Mouse (Mus musculus) cerebellum, adult 9-10 months (tissue): ENCODE measurements at regions not wholly inside any gene's neighbourhood (a gene's known extent, or its start where the extent isn't known, plus 50 kb on each side); places are given as distances from the start of the nearest gene placed in this dataset.
"Not testable (repeated sequence)": the region's sequence is repeated elsewhere in the genome, so short reads cannot be mapped to it uniquely, and the experiment has no call there.

Experiments
- DNase-seq: peaks from one replicate; pipeline ENCODE4 v3.0.0; 2022

DNA sequence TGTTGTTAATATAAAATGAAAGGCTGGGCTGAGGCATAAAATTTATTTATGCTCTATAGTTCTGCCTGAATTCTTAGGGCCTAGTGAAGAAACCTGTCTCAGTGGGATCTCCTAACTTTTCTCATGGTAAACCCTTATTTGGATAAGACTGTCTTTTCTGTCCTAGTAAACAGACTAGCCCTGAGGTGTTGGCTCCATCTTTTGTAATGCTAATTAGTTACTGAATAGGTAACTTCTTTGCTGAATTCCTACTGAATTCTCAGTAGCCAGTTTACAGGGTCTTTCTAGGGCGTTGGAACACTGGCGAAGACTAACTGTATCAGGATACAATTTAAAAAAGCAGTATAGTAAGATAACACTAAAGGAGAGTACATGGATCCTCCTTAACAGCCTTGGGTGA, 425.0 kb upstream of the Arhgef26 start:
- not testable (repeated sequence) for DNase-seq

DNA sequence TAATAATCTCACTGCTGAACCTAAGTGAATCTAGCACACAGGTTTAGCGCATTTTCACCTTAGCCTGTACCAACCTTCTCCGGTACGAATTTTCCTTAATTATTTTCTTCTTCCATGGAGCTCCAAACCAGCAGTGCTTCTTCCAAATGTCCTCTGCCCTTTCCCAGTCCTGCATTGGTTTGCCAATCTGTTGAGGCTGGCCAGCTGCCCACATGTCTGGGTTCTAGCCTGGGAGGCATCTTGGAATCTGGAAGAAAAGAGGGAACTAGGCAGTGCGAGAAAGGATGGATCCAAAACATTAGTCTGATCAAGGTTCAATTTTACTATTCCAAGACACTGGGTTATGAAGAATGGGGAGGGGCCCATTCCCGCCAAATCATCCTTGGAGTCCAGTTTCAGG, 422.0 kb upstream of the Arhgef26 start:
- DNase-seq, result peak; percentile 20
